Mouse (Mus musculus) embryo, embryonic 10 days (tissue): ENCODE measurements around the gene Tnrc6b.
"Not testable (repeated sequence)": the region's sequence is repeated elsewhere in the genome, so short reads cannot be mapped to it uniquely, and the experiment has no call there.

Experiments used
- DNase-seq: peaks from one replicate; pipeline ENCODE4 v3.0.0-alpha.2; 2015; ENCODE audit warnings: low spot score

The Tnrc6b gene

GRCm38 (mm10) chr15:80702910-80703309 lies 8.2 kb upstream of the Tnrc6b start:
- no peak for DNase-seq

GRCm38 (mm10) chr15:80703495-80703894 lies 7.6 kb upstream of the Tnrc6b start:
- no peak for DNase-seq

- peak; percentile 93 for DNase-seq
Observed at GRCm38 (mm10) chr15:80704267-80704666, 6.8 kb upstream of the Tnrc6b start.

- peak; percentile 90 for DNase-seq
Observed at GRCm38 (mm10) chr15:80705828-80706549, 5.1 kb upstream of the Tnrc6b start.

GRCm38 (mm10) chr15:80706596-80706995 lies 4.5 kb upstream of the Tnrc6b start:
- DNase-seq = no peak

- DNase-seq = no peak
Observed at GRCm38 (mm10) chr15:80707088-80707487, 4.0 kb upstream of the Tnrc6b start.

GRCm38 (mm10) chr15:80709593-80709992 lies 1.5 kb upstream of the Tnrc6b start:
- no peak for DNase-seq

GRCm38 (mm10) chr15:80710257-80710607 lies 881 bp upstream of the Tnrc6b start:
- no peak for DNase-seq

- peak; percentile 47 for DNase-seq
Observed at GRCm38 (mm10) chr15:80711401-80712151, 463 bp downstream of the Tnrc6b start.

- DNase-seq = no peak
Observed at GRCm38 (mm10) chr15:80714299-80714698, 3.2 kb downstream of the Tnrc6b start.

GRCm38 (mm10) chr15:80716631-80717135 lies 5.6 kb downstream of the Tnrc6b start:
- no peak for DNase-seq

GRCm38 (mm10) chr15:80717431-80717830 lies 6.3 kb downstream of the Tnrc6b start:
- no peak for DNase-seq

GRCm38 (mm10) chr15:80720249-80720648 lies 9.1 kb downstream of the Tnrc6b start:
- no peak for DNase-seq

- no peak for DNase-seq
Observed at GRCm38 (mm10) chr15:80721861-80722260, 10.7 kb downstream of the Tnrc6b start.

- no peak for DNase-seq
Observed at GRCm38 (mm10) chr15:80722366-80722765, 11.3 kb downstream of the Tnrc6b start.

- DNase-seq = no peak
Observed at GRCm38 (mm10) chr15:80729477-80729876, 18.4 kb downstream of the Tnrc6b start.

- no peak for DNase-seq
Observed at GRCm38 (mm10) chr15:80731043-80731442, 19.9 kb downstream of the Tnrc6b start.

- no peak for DNase-seq
Observed at GRCm38 (mm10) chr15:80731511-80731910, 20.4 kb downstream of the Tnrc6b start.

GRCm38 (mm10) chr15:80732266-80733030 lies 21.3 kb downstream of the Tnrc6b start:
- DNase-seq = no peak

GRCm38 (mm10) chr15:80735300-80735699 lies 24.2 kb downstream of the Tnrc6b start:
- no peak for DNase-seq

- DNase-seq = not testable (repeated sequence)
Observed at GRCm38 (mm10) chr15:80735708-80736107, 24.6 kb downstream of the Tnrc6b start.

GRCm38 (mm10) chr15:80736553-80736952 lies 25.4 kb downstream of the Tnrc6b start:
- DNase-seq = no peak

GRCm38 (mm10) chr15:80738244-80738643 lies 27.1 kb downstream of the Tnrc6b start:
- no peak for DNase-seq
